Mouse (Mus musculus): ENCODE data around the gene Asna1.

DNA sequence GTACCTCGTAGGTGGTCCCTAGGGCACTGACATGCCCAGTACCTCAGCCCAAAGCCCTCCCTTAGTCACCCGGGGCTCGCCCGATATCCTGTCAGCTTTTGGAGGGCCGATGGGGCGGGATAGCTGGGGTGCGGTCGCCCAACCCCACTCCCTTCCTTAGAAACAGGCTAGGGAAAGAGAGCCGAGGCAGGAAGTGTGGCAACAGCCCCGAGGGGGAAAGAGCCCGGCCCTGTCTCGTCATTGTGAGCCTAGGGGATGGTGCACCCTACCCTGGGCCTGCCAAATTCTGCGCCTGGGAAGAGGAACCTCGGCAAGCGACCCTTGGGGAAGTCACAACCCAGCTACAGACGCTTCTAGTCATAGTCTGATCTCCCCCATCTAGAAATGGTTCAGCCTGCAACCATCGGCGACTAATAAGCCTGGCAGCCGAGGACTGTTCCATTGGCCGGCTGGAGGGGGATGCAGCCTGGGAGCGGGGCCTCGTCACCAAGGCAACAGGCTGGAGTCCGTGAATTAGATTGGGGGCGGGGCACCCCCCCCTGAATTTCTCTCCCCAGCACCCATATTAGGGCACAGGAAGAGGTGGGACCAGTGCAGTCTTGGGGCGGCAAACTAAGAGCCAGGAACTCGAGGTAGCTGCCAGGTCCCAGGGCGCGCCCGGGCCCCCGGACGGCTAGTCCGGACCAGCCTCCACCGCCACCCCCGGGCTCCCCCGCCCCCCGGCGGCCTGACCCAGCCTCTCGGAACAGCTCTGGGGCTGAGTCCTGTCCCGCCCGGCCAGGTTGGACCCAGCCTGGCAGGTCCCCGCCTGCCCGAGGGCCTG lies 45.3 kb downstream of the Asna1 start:
- no peak for TF ChIP-seq CTCF (IDR thresholded peaks at IDR 0.05; ENCODE audit: control insufficient read depth, insufficient read depth, low read length)
- TF ChIP-seq POLR2A (IDR thresholded peaks at IDR 0.05; ENCODE audit: borderline replicate concordance, control insufficient read depth, low read depth, low read length): peak; percentile 49; the same call in 1 of the 2 replicates
